Mouse (Mus musculus): ENCODE results near the gene Avpr2. TPM values are rescaled to one million over a fixed set of nuclear protein-coding genes. Genes with fewer than 3 reads are reported as not detected.

Gene Avpr2
- polyA plus RNA-seq, 1 experiment from 2014 or later: 0.06 TPM

Other genes with a start within 250 kb of the Avpr2 start
- gene Pnck, start 232.0 kb upstream of the Avpr2 start, polyA plus RNA-seq (2015; fragmentation: Nextera tagmentation; extraction: Ambion mirVana): 1.1 and 1.2 TPM in 2 replicates
- gene Slc6a8, start 219.0 kb upstream of the Avpr2 start, polyA plus RNA-seq (2015; fragmentation: Nextera tagmentation; extraction: Ambion mirVana): 0.38 and 0.41 TPM in 2 replicates
- 171 and 180 TPM in 2 replicates for gene Bcap31, start 175.9 kb upstream of the Avpr2 start, polyA plus RNA-seq (2015; fragmentation: Nextera tagmentation; extraction: Ambion mirVana)
- 7.2 and 7.5 TPM in 2 replicates for gene Abcd1, start 175.5 kb upstream of the Avpr2 start, polyA plus RNA-seq (2015; fragmentation: Nextera tagmentation; extraction: Ambion mirVana)
- gene Plxnb3, start 135.0 kb upstream of the Avpr2 start, polyA plus RNA-seq (2015; fragmentation: Nextera tagmentation; extraction: Ambion mirVana): 0.12 and 0.16 TPM in 2 replicates
- 0.71 and 0.83 TPM in 2 replicates for gene Srpk3, start 117.7 kb upstream of the Avpr2 start, polyA plus RNA-seq (2015; fragmentation: Nextera tagmentation; extraction: Ambion mirVana)
- gene Idh3g, start 105.2 kb upstream of the Avpr2 start, polyA plus RNA-seq (2015; fragmentation: Nextera tagmentation; extraction: Ambion mirVana): 130 and 131 TPM in 2 replicates
- gene Ssr4, start 105.1 kb upstream of the Avpr2 start, polyA plus RNA-seq (2015; fragmentation: Nextera tagmentation; extraction: Ambion mirVana): 144 and 157 TPM in 2 replicates
- gene Pdzd4, start 67.1 kb upstream of the Avpr2 start, polyA plus RNA-seq (2015; fragmentation: Nextera tagmentation; extraction: Ambion mirVana): 0.06 and 0.07 TPM in 2 replicates
- 0.16 and 0.19 TPM in 2 replicates for gene L1cam, start 4.0 kb downstream of the Avpr2 start, polyA plus RNA-seq (2015; fragmentation: Nextera tagmentation; extraction: Ambion mirVana)
- gene Arhgap4, start 29.8 kb downstream of the Avpr2 start, polyA plus RNA-seq (2015; fragmentation: Nextera tagmentation; extraction: Ambion mirVana): 4.7 and 4.8 TPM in 2 replicates
- 129 and 131 TPM in 2 replicates for gene Naa10, start 29.8 kb downstream of the Avpr2 start, polyA plus RNA-seq (2015; fragmentation: Nextera tagmentation; extraction: Ambion mirVana)
- 17.5 TPM in 2 replicates for gene Renbp, start 38.7 kb downstream of the Avpr2 start, polyA plus RNA-seq (2015; fragmentation: Nextera tagmentation; extraction: Ambion mirVana)
- gene Hcfc1, start 74.3 kb downstream of the Avpr2 start, polyA plus RNA-seq (2015; fragmentation: Nextera tagmentation; extraction: Ambion mirVana): 34.9 and 38.5 TPM in 2 replicates
- 25.0 and 27.7 TPM in 2 replicates for gene Irak1, start 131.8 kb downstream of the Avpr2 start, polyA plus RNA-seq (2015; fragmentation: Nextera tagmentation; extraction: Ambion mirVana)
- not detected in 2 replicates for gene Opn1mw, start 235.4 kb downstream of the Avpr2 start, polyA plus RNA-seq (2015; fragmentation: Nextera tagmentation; extraction: Ambion mirVana)
- gene Mecp2, start 243.3 kb downstream of the Avpr2 start, polyA plus RNA-seq (2015; fragmentation: Nextera tagmentation; extraction: Ambion mirVana): 6.2 and 6.8 TPM in 2 replicates